In genomic region chr15:99497061-99497460, GRCm38 (mm10) we compare ENCODE assay signal across 7 mouse cellular contexts. TPM values are rescaled to one million over a fixed set of nuclear protein-coding genes. Genes with fewer than 3 reads are reported as not detected.
A peak's percentile ranks its signal among the peaks of the same experiment; 100 is the strongest.
DNase-seq lines count a peak whose midpoint lies in the region; ATAC-seq and TF ChIP-seq lines count a peak whose summit lies in the region.

No protein-coding gene starts in this region.

- H3K4me3 ChIP-seq in ES-E14 (ENCODE audit: insufficient read depth in 1 of 2, low read depth in 1 of 2, low read length in 2 of 2, poor library complexity in 1 of 2, severe bottlenecking in 1 of 2), result no peak overlapping the region

- H3K4me1 ChIP-seq in ES-E14 (ENCODE audit: control insufficient read depth in 2 of 2, insufficient read depth in 2 of 2, low read length in 2 of 2, poor library complexity in 1 of 2), result peaks cover 2 to 9% of the 10 kb centered on the region in 2 experiments; a peak in 2 of 4 replicates

- in situ Hi-C loops in ES-E14 (cut with MboI; ENCODE audit: low sequenced_read_pairs in 2 of 2, unreplicated experiment in 2 of 2), result no loop called here

- no peak overlapping the region for H3K9ac ChIP-seq in ES-E14 (ENCODE audit: insufficient read depth, low read depth, low read length, poor library complexity, severe bottlenecking)

- peak; percentile 62 for ATAC-seq in megakaryocyte progenitor cell, adult 5-6 weeks (replicated peaks; ENCODE audit: poor library complexity)

- H3K36me3 ChIP-seq in ES-E14 (ENCODE audit: control insufficient read depth, insufficient read depth, low read length, poor library complexity, severe bottlenecking), result no peaks in the 10 kb centered on the region
- no peaks in the 10 kb centered on the region for H3K36me3 ChIP-seq in splenic B cell, adult 2 months (ENCODE audit: control insufficient read depth, insufficient read depth, low read length, poor library complexity, severe bottlenecking)

- H3K9me3 ChIP-seq in ES-E14 (ENCODE audit: control insufficient read depth, insufficient read depth, low read depth, low read length), result no peaks in the 10 kb centered on the region

- peak; percentile 84 for DNase-seq in ES-E14 (ENCODE audit: low read depth, low spot score)
- peak; percentile 55 for DNase-seq in adrenal gland, adult 2 months
- DNase-seq in embryo, embryonic 9.5 days (ENCODE audit: extremely low spot score), result peak; percentile 63
- peak; percentile 71 for DNase-seq in heart, postnatal 4 days
- peak; percentile 53 for DNase-seq in layer of hippocampus, adult 9-10 months (ENCODE audit: low spot score)
- DNase-seq in splenic B cell, adult 2 months (ENCODE audit: low read depth, low spot score), result peak; percentile 56

- no peaks in the 10 kb centered on the region for H3K27me3 ChIP-seq in splenic B cell, adult 2 months (ENCODE audit: control insufficient read depth, insufficient read depth, low read length, poor library complexity, severe bottlenecking)

- no peak overlapping the region for H3K27ac ChIP-seq in ES-E14 (ENCODE audit: insufficient read depth, low read depth, low read length, poor library complexity, severe bottlenecking)

TF ChIP-seq in ES-E14, 5 proteins besides CTCF, POLR2A, EP300 and RAD21:
- TF ChIP-seq MAFK (IDR thresholded peaks at IDR 0.05; ENCODE audit: insufficient read depth, low read depth, low read length) (no peak), ZC3H11A (IDR thresholded peaks at IDR 0.05; ENCODE audit: borderline replicate concordance, low read depth, low read length) (peak; percentile 41; the same call in 1 of the 2 replicates), CHD2 (IDR thresholded peaks at IDR 0.05; ENCODE audit: low read depth, low read length) (no peak), ZNF384 (IDR thresholded peaks at IDR 0.05; ENCODE audit: low read depth, low read length) (no peak), HCFC1 (IDR thresholded peaks at IDR 0.05; ENCODE audit: borderline replicate concordance, insufficient read depth, low read length) (no peak)

RNA-seq across cellular contexts. Expression of gene Bcdin3d, which starts 22.5 kb away (rescaled TPM):
- total RNA-seq in ES-E14 (2012; rRNA removed), result 36.1 and 47.5 TPM in 2 replicates
- total RNA-seq in adrenal gland, adult 2 months (2021), result 1 to 10 TPM; 4.5 to 6.4 TPM
- 3.3 and 4.7 TPM in 2 replicates for polyA plus RNA-seq in adrenal gland, adult 2 months (2012; rRNA removed)
- total RNA-seq in heart, postnatal 4 days (2021), result 1 to 10 TPM; 4.9 to 5.0 TPM
- total RNA-seq in megakaryocyte progenitor cell, adult 5-6 weeks (2015), result 3.9 and 5.6 TPM in 2 replicates
- 3.7 and 6.2 TPM in 2 replicates for total RNA-seq in megakaryocyte progenitor cell, adult 5-6 weeks (2017)

RNA-seq across cellular contexts. Expression of gene Faim2, which starts 30.9 kb away (rescaled TPM):
- 0.69 and 0.89 TPM in 2 replicates for total RNA-seq in ES-E14 (2012; rRNA removed)
- 10 to 100 TPM; 32.2 to 33.3 TPM for total RNA-seq in adrenal gland, adult 2 months (2021)
- 8.8 and 14.3 TPM in 2 replicates for polyA plus RNA-seq in adrenal gland, adult 2 months (2012; rRNA removed)
- not detected for total RNA-seq in heart, postnatal 4 days (2021)
- 0.39 and 0.56 TPM in 2 replicates for total RNA-seq in megakaryocyte progenitor cell, adult 5-6 weeks (2015)
- total RNA-seq in megakaryocyte progenitor cell, adult 5-6 weeks (2017), result 0.10 and 0.17 TPM in 2 replicates

RNA-seq across cellular contexts. Expression of gene Nckap5l, which starts 39.5 kb away (rescaled TPM):
- 5.9 and 6.3 TPM in 2 replicates for total RNA-seq in ES-E14 (2012; rRNA removed)
- total RNA-seq in adrenal gland, adult 2 months (2021), result 10 to 100 TPM; 16.8 to 20.4 TPM
- 35.2 and 43.9 TPM in 2 replicates for polyA plus RNA-seq in adrenal gland, adult 2 months (2012; rRNA removed)
- total RNA-seq in heart, postnatal 4 days (2021), result 10 to 100 TPM; 20.0 to 23.6 TPM
- total RNA-seq in megakaryocyte progenitor cell, adult 5-6 weeks (2015), result 4.0 and 9.7 TPM in 2 replicates
- 0.17 and 2.2 TPM in 2 replicates for total RNA-seq in megakaryocyte progenitor cell, adult 5-6 weeks (2017)

Comparison
In these comparisons a context has a peak if more than half of its experiments do, and no peak if none do; other contexts are left out.
1. RNA of gene Faim2, which starts 30.9 kb away (total RNA-seq): 32.2 to 33.3 TPM in adrenal gland, adult 2 months; 0.69 to 0.89 TPM in ES-E14, 0.10 to 0.56 TPM in megakaryocyte progenitor cell, adult 5-6 weeks and not detected in heart, postnatal 4 days; every median in the first group is over 10 times any median in the second.
2. Peak in every context shown above with its lines, with median percentiles within 50 percentile points of each other: DNase-seq.